Mouse (Mus musculus): ENCODE measurements around the gene Ap2b1. TPM values are rescaled to one million over a fixed set of nuclear protein-coding genes. Genes with fewer than 3 reads are reported as not detected.
A peak's percentile ranks its signal among the peaks of the same experiment; 100 is the strongest.
"Not testable (repeated sequence)": the region's sequence is repeated elsewhere in the genome, so short reads cannot be mapped to it uniquely, and the experiment has no call there.

Gene Ap2b1
- polyA plus RNA-seq (2014; fragmentation: Nextera tagmentation; extraction: Ambion mirVana), result 65.1 and 68.2 TPM in 2 replicates

DNA sequence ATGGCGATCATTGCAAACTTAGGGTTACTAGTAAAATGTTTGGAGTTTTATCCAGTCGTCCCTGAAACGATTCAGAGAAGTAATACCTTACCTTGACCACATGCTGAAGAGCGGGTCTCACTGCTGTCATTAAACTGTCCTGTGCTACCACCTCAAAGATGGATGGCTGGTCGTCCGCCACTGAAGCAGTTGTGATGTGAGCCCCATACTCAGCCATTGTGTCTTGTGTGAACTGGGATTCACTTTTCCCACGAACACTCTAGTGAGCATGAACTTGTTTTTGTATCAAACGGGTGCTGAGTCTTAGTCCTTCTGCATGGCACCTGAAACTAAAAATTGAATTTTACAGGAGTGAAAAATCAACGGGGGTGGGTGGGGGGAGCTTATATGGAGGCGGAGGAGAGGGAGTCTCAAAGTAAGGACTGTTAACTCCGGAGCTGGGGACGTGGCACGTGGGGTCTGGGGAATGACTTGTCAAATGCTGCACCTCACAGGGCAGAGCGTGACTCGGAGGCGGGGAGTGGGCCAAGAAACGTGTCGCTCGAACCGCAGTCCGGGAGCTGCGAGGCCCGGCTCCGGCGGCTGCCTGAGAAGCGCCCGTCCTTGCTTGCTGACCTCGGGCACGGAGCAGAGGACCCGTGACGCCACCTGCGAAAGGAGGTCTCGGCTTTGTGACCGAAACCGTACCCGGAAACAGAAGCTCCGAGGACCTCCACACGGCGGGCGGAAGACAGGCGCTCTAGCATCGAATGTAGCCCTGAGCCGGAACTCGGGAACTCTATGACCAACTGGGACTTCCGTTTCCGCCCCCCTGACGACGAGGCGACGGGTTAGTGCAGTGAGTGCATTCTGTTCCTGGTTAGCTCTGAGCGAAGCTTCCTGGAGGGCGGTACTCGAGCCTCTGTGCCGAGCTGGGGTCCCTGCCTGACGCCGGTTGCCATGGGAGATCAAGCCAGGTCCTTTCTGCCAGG lies at the start of gene Ap2b1:
Ap2b1 (plus strand) TSS at position 800 of the 971 bp plus-strand sequence.
- peak within 1 kb of the TSS; percentile 69 for H3K9ac ChIP-seq (ENCODE audit: low read length)
- H3K27ac ChIP-seq (ENCODE audit: low read depth), result peak within 1 kb of the TSS; percentile 87
- peak within 1 kb of the TSS; percentile 63 for H3K4me3 ChIP-seq (ENCODE audit: low read depth, low read length)
- ATAC-seq (replicated peaks; ENCODE audit: low FRiP score, low TSS enrichment, low read depth) (peak; percentile 93), DNase-seq (ENCODE audit: low spot score) (peak; percentile 92)
- H3K4me1 ChIP-seq (replicated peaks; ENCODE audit: control insufficient read depth, insufficient read depth, low read length), result peaks cover 16% of the 10 kb centered on the region; the same call in 1 of the 2 replicates
- 2% methylated on average over 56 of the region's 56 CpGs for WGBS
- peak within 1 kb of the TSS; percentile 85 for H3K4me2 ChIP-seq (ENCODE audit: low read length)
- peaks cover 26% of the 10 kb centered on the region for H3K36me3 ChIP-seq (ENCODE audit: control insufficient read depth, insufficient read depth, low read length)
- H3K27me3 ChIP-seq (replicated peaks; ENCODE audit: control insufficient read depth, insufficient read depth, low read length), result no peaks in the 10 kb centered on the region
- H3K9me3 ChIP-seq (ENCODE audit: control insufficient read depth, low read length), result no peaks in the 10 kb centered on the region

DNA sequence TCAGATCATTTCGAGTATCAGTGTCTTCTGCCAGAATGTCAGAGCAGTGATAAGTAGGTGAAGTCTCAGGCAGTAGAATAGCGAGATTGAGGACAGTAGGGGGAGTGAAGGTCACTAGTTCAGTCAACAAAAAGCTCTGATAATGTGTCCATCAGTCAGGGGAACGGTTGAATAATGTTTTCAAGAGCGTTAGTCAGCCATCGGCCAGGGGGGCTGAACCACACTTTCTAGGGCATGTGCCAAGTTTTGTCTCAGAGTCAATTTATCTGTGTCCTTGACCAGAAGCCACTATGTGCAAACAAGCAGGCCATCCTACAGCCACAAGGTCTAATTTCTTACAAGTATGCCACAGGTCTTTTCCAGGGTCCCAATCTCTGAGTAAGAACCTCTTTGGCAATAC lies 41.6 kb upstream of the Ap2b1 start:
- not testable (repeated sequence) for H3K27ac ChIP-seq (ENCODE audit: low read depth); H3K4me1 ChIP-seq (replicated peaks; ENCODE audit: control insufficient read depth, insufficient read depth, low read length); H3K4me3 ChIP-seq (ENCODE audit: low read depth, low read length); DNase-seq (ENCODE audit: low spot score); H3K36me3 ChIP-seq (ENCODE audit: control insufficient read depth, insufficient read depth, low read length); ATAC-seq (replicated peaks; ENCODE audit: low FRiP score, low TSS enrichment, low read depth); H3K9ac ChIP-seq (ENCODE audit: low read length); H3K27me3 ChIP-seq (replicated peaks; ENCODE audit: control insufficient read depth, insufficient read depth, low read length); H3K4me2 ChIP-seq (ENCODE audit: low read length); H3K9me3 ChIP-seq (ENCODE audit: control insufficient read depth, low read length)
- 35% methylated on average over 5 of the region's 5 CpGs for WGBS

DNA sequence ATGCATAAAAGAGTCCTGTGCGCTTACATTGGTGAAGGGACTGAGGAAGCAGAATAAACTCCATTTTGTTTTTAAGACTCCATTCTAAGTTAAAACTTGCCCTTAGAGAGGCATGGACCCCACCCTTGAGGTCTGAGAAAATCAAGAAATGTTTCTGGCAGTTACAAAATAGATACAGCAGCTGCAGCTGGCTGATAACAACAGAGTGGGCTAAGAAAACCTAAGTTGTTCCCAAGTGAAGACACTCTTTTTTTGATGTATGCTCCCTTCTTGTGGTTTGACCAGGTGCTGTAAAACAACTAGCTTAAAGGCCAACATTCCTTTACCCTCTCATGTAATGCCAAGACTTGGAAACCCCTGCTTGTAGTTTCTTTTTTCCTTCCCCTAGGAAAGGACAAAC lies 36.2 kb upstream of the Ap2b1 start:
- Histone ChIP-seq H3K4me2 (ENCODE audit: low read length) (no peak overlapping the region), H3K4me3 (ENCODE audit: low read depth, low read length) (no peak overlapping the region), H3K36me3 (ENCODE audit: control insufficient read depth, insufficient read depth, low read length) (no peaks in the 10 kb centered on the region), H3K27me3 (replicated peaks; ENCODE audit: control insufficient read depth, insufficient read depth, low read length) (no peaks in the 10 kb centered on the region), H3K4me1 (replicated peaks; ENCODE audit: control insufficient read depth, insufficient read depth, low read length) (no peaks in the 10 kb centered on the region), H3K27ac (ENCODE audit: low read depth) (no peak overlapping the region), H3K9ac (ENCODE audit: low read length) (no peak overlapping the region), H3K9me3 (ENCODE audit: control insufficient read depth, low read length) (no peaks in the 10 kb centered on the region)
- ATAC-seq (replicated peaks; ENCODE audit: low FRiP score, low TSS enrichment, low read depth) (no peak), DNase-seq (ENCODE audit: low spot score) (no peak)
- 89% methylated on average over 1 of the region's 1 CpGs for WGBS

DNA sequence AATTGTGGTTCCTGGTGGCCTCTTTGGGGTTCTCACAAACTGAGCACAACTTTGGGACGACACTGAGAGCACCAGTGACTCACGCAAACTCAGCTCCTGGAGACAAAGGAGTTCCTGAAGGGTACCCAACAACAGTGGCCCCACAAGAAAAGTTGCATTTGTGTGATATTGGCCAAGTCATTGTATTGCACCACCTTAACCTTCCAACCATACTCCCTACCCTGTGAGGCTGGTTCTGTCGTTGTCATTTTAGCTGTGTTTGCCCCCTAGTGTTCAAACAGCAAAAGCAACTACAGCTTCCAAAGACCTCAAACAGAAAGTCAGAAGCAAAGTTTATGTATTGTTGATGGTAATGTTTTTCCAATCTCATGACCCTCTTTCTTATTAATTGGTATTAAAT lies 35.7 kb upstream of the Ap2b1 start:
- ATAC-seq (replicated peaks; ENCODE audit: low FRiP score, low TSS enrichment, low read depth) (no peak), DNase-seq (ENCODE audit: low spot score) (no peak)
- no peak overlapping the region for H3K9ac ChIP-seq (ENCODE audit: low read length)
- H3K36me3 ChIP-seq (ENCODE audit: control insufficient read depth, insufficient read depth, low read length), result no peaks in the 10 kb centered on the region
- H3K9me3 ChIP-seq (ENCODE audit: control insufficient read depth, low read length), result no peaks in the 10 kb centered on the region
- no peaks in the 10 kb centered on the region for H3K27me3 ChIP-seq (replicated peaks; ENCODE audit: control insufficient read depth, insufficient read depth, low read length)
- no peak overlapping the region for H3K27ac ChIP-seq (ENCODE audit: low read depth)
- WGBS, result 56% methylated on average over 3 of the region's 3 CpGs
- no peak overlapping the region for H3K4me3 ChIP-seq (ENCODE audit: low read depth, low read length)
- H3K4me2 ChIP-seq (ENCODE audit: low read length), result no peak overlapping the region
- H3K4me1 ChIP-seq (replicated peaks; ENCODE audit: control insufficient read depth, insufficient read depth, low read length), result no peaks in the 10 kb centered on the region

DNA sequence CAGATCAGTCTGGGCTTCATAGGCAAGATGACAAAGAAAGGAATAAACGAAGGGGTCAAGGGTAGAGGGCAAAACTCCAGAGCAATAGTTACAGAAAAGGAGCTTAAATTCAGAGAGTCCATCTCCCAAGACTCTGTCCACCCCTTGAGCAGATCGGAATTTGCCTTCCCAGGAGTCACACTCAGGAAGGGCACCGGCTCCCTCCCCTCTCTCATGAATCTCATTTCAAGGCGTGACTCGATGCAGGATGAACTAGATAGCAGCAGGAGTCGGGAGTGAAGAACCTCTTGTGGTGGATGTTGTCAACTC lies 28.0 kb upstream of the Ap2b1 start:
- Histone ChIP-seq H3K4me1 (replicated peaks; ENCODE audit: control insufficient read depth, insufficient read depth, low read length) (no peaks in the 10 kb centered on the region), H3K4me3 (ENCODE audit: low read depth, low read length) (peak overlapping the region; percentile 54), H3K36me3 (ENCODE audit: control insufficient read depth, insufficient read depth, low read length) (no peaks in the 10 kb centered on the region), H3K27me3 (replicated peaks; ENCODE audit: control insufficient read depth, insufficient read depth, low read length) (no peaks in the 10 kb centered on the region), H3K9me3 (ENCODE audit: control insufficient read depth, low read length) (no peaks in the 10 kb centered on the region), H3K9ac (ENCODE audit: low read length) (peak overlapping the region; percentile 80), H3K4me2 (ENCODE audit: low read length) (peak overlapping the region; percentile 70), H3K27ac (ENCODE audit: low read depth) (peak overlapping the region; percentile 90)
- no peak for DNase-seq (ENCODE audit: low spot score)
- WGBS, result 4% methylated on average over 6 of the region's 6 CpGs
- peak; percentile 52 for ATAC-seq (replicated peaks; ENCODE audit: low FRiP score, low TSS enrichment, low read depth)

DNA sequence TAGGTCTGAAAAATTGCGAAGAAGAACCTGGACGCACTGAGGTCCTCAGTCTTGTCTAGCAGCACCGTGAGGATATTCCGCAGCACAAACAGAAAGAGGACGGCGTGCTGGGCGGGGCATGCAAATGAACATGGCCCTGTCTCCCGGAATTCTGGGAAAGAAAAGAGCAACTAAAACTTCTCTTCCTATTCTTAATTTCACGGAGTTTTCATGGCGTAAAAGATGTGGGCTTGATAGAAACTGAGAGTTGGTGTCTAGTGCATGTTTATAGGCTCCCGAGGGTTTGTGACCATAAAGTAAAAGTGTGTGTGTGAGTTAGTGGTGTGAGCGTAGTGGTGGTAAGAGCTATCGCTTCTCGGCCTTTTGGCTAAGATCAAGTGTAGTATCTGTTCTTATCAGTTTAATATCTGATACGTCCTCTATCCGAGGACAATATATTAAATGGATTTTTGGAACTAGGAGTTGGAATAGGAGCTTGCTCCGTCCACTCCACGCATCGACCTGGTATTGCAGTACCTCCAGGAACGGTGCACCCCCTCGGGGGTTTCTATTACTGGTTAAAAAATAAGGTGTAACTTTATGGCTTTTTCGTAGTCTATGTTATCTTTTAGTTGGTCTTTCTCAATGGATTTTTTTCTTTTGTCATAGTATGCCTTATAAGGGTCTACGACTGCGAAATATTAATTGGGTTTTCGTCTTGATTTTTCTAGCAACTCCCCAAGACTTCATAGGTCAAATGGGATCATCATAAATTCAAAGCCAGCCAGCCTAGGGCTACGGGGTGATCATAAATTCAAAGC lies 27.5 kb upstream of the Ap2b1 start:
- DNase-seq (ENCODE audit: low spot score), result peak; percentile 90
- WGBS, result under 1% methylated on average over 25 of the region's 26 CpGs
- Histone ChIP-seq H3K4me1 (replicated peaks; ENCODE audit: control insufficient read depth, insufficient read depth, low read length) (no peaks in the 10 kb centered on the region), H3K4me3 (ENCODE audit: low read depth, low read length) (peak overlapping the region; percentile 54), H3K36me3 (ENCODE audit: control insufficient read depth, insufficient read depth, low read length) (no peaks in the 10 kb centered on the region), H3K27me3 (replicated peaks; ENCODE audit: control insufficient read depth, insufficient read depth, low read length) (no peaks in the 10 kb centered on the region), H3K9me3 (ENCODE audit: control insufficient read depth, low read length) (no peaks in the 10 kb centered on the region), H3K4me2 (ENCODE audit: low read length) (peak overlapping the region; percentile 70), H3K27ac (ENCODE audit: low read depth) (peak overlapping the region; percentile 90), H3K9ac (ENCODE audit: low read length) (peak overlapping the region; percentile 80)
- peak; percentile 87 for ATAC-seq (replicated peaks; ENCODE audit: low FRiP score, low TSS enrichment, low read depth)

DNA sequence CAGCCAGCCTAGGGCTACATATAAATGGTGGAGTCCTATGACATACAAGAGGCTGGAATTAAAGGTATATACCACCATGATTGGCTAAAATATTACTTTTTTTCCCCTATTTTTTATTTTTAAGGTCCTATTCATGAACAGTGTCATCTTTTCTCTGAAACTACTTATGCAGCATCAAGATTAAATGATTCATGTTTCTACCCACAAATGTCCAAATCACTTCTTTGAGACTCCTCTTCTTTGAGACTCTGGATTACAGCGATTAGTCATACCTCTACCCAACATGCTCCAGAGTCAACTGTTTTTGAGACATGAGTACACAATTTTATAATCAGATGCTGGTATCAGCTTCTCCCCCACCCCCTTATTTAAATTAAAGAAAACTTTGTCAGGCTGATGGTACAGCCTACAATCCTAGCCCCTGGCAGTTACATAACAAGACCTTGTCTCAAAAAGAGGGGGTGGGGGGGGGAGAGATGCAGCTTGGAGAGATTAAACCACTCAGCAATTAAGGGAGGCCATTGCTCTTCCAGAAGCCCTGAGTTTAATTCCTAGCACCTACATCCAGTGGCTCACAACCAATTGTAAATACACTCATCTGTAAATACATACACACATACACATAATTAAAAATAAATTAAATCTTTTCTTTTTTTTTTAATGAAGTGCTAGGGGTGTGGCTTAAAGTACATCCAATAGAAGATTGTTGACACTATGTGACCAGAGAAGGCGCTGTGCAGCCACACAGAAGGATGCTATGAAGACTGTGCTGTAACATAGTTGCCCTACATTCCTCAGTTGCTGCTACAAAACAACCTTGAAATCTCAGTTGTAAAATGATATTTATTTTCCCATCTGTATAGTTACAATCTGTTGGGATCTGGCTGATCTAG lies 26.6 kb upstream of the Ap2b1 start:
- H3K4me1 ChIP-seq (replicated peaks; ENCODE audit: control insufficient read depth, insufficient read depth, low read length), result no peaks in the 10 kb centered on the region
- H3K27ac ChIP-seq (ENCODE audit: low read depth), result no peak overlapping the region
- no peak overlapping the region for H3K4me2 ChIP-seq (ENCODE audit: low read length)
- H3K4me3 ChIP-seq (ENCODE audit: low read depth, low read length), result no peak overlapping the region
- no peaks in the 10 kb centered on the region for H3K9me3 ChIP-seq (ENCODE audit: control insufficient read depth, low read length)
- 18% methylated on average over 2 of the region's 2 CpGs for WGBS
- ATAC-seq (replicated peaks; ENCODE audit: low FRiP score, low TSS enrichment, low read depth) (no peak), DNase-seq (ENCODE audit: low spot score) (no peak)
- H3K36me3 ChIP-seq (ENCODE audit: control insufficient read depth, insufficient read depth, low read length), result no peaks in the 10 kb centered on the region
- H3K27me3 ChIP-seq (replicated peaks; ENCODE audit: control insufficient read depth, insufficient read depth, low read length), result no peaks in the 10 kb centered on the region
- H3K9ac ChIP-seq (ENCODE audit: low read length), result no peak overlapping the region

DNA sequence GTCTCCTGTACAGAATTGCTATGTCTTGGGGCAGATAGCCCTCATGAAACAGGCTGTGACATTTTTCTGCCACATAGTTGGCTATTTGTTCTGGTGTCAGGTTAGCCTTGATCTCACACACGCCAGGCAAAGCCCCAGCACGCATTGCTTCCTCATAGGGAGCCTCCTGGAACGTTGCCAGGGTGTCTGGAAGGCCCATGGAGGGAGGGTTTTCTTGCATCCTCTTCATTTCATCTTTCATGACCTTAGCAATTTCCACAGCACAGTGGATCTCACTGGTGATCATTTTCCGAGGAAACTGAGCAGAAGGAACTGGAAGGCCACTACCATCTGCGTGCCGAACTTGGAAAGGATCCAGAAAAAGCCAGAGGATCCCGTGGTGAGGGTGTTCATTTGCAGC lies 22.6 kb upstream of the Ap2b1 start:
- Histone ChIP-seq H3K27me3 (replicated peaks; ENCODE audit: control insufficient read depth, insufficient read depth, low read length) (no peaks in the 10 kb centered on the region), H3K9me3 (ENCODE audit: control insufficient read depth, low read length) (no peaks in the 10 kb centered on the region), H3K4me2 (ENCODE audit: low read length) (no peak overlapping the region), H3K4me3 (ENCODE audit: low read depth, low read length) (no peak overlapping the region), H3K9ac (ENCODE audit: low read length) (no peak overlapping the region), H3K36me3 (ENCODE audit: control insufficient read depth, insufficient read depth, low read length) (no peaks in the 10 kb centered on the region), H3K4me1 (replicated peaks; ENCODE audit: control insufficient read depth, insufficient read depth, low read length) (no peaks in the 10 kb centered on the region), H3K27ac (ENCODE audit: low read depth) (no peak overlapping the region)
- no peak for DNase-seq (ENCODE audit: low spot score)
- WGBS, result 50% methylated on average over 7 of the region's 7 CpGs
- ATAC-seq (replicated peaks; ENCODE audit: low FRiP score, low TSS enrichment, low read depth), result no peak
